ENCODE assay signal across 19 mouse cellular contexts in the genomic region with DNA sequence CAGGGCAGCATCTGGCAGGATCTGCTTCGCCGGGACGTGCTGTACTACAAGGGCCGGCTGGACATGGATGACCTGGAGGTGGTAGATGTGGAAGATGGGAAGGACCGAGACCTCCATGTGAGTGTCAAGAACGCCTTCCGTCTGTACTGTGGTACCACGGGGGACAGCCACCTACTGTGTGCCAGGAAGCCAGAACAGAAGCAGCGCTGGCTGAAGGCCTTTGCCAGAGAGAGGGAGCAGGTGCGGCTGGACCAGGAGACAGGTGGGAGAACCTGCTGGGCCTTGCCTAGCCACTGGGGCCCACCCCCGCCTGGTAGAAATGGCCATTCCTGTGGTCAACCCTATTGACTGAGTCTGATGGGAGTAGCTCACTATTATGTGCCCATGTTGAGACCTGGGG. TPM values are rescaled to one million over a fixed set of nuclear protein-coding genes. Genes with fewer than 3 reads are reported as not detected.
DNase-seq lines count a peak whose midpoint lies in the region; ATAC-seq and TF ChIP-seq lines count a peak whose summit lies in the region.
"Had no signal": no experiment of that assay in that cellular context is flagged by ENCODE, and none has a peak within 500 bp of the region (broad histone marks: within the 10 kb centered on the region; RNA-seq: fewer than 3 reads in every experiment).

No protein-coding gene starts in this region.

- ATAC-seq in forebrain, embryonic 12.5 days (ENCODE audit: low FRiP score), result no peak
- ATAC-seq in midbrain, postnatal 0 days (ENCODE audit: low FRiP score), result no peak
- no peak for ATAC-seq in midbrain, embryonic 16.5 days
- ATAC-seq: CD4-positive, CD25-positive, alpha-beta regulatory T cell, adult 4 months; forebrain, embryonic 15.5 days had no signal

- TF ChIP-seq CTCF in layer of hippocampus, adult 2 months (conservative IDR thresholded peaks at IDR 0.05), result no peak
- no peak for TF ChIP-seq CTCF in midbrain, postnatal 0 days (IDR thresholded peaks at IDR 0.05)

- H3K4me1 ChIP-seq in forebrain, embryonic 12.5 days, result peaks cover 14% of the 10 kb centered on the region
- peaks cover 16% of the 10 kb centered on the region for H3K4me1 ChIP-seq in forebrain, embryonic 10.5 days
- H3K4me1 ChIP-seq in midbrain, postnatal 0 days (ENCODE audit: insufficient read depth, low read length), result no peaks in the 10 kb centered on the region
- no peaks in the 10 kb centered on the region; the same call in 1 of the 2 replicates for H3K4me1 ChIP-seq in midbrain, embryonic 16.5 days (ENCODE audit: control insufficient read depth, insufficient read depth, low read length)

- no peak overlapping the region for H3K4me3 ChIP-seq in forebrain, embryonic 12.5 days (replicated peaks)
- H3K4me3 ChIP-seq in forebrain, embryonic 10.5 days, result no peak overlapping the region
- no peak overlapping the region for H3K4me3 ChIP-seq in layer of hippocampus, adult 2 months
- no peak overlapping the region for H3K4me3 ChIP-seq in midbrain, postnatal 0 days (ENCODE audit: low read depth, low read length)
- no peak overlapping the region for H3K4me3 ChIP-seq in midbrain, embryonic 16.5 days (ENCODE audit: low read depth, low read length)
- H3K4me3 ChIP-seq: embryonic facial prominence, embryonic 10.5 days; forebrain, embryonic 15.5 days; heart, embryonic 13.5 days; hindbrain, embryonic 15.5 days had no signal

- peaks cover 70% of the 10 kb centered on the region for H3K36me3 ChIP-seq in forebrain, embryonic 12.5 days (replicated peaks)
- peaks cover 74% of the 10 kb centered on the region for H3K36me3 ChIP-seq in forebrain, embryonic 10.5 days (replicated peaks)
- H3K36me3 ChIP-seq in midbrain, postnatal 0 days (ENCODE audit: insufficient read depth, low read length), result peaks cover 63% of the 10 kb centered on the region
- H3K36me3 ChIP-seq in midbrain, embryonic 16.5 days (ENCODE audit: control insufficient read depth, insufficient read depth, low read length), result peaks cover 47% of the 10 kb centered on the region

- no peaks in the 10 kb centered on the region for H3K9me3 ChIP-seq in forebrain, embryonic 12.5 days
- H3K9me3 ChIP-seq in forebrain, embryonic 10.5 days, result no peaks in the 10 kb centered on the region
- H3K9me3 ChIP-seq in midbrain, postnatal 0 days (ENCODE audit: low read length), result no peaks in the 10 kb centered on the region
- H3K9me3 ChIP-seq in midbrain, embryonic 16.5 days (replicated peaks; ENCODE audit: control insufficient read depth, low read length, poor library complexity, severe bottlenecking), result no peaks in the 10 kb centered on the region
- H3K9me3 ChIP-seq: embryonic facial prominence, embryonic 10.5 days; forebrain, embryonic 15.5 days; heart, embryonic 13.5 days; hindbrain, embryonic 15.5 days had no signal

- H3K27me3 ChIP-seq in forebrain, embryonic 12.5 days, result peaks cover 11% of the 10 kb centered on the region; the same call in 1 of the 2 replicates
- 0 out of 2 replicates have a peak, but pooled peaks cover 13% of the 10 kb centered on the region for H3K27me3 ChIP-seq in forebrain, embryonic 10.5 days (ENCODE audit: poor library complexity, severe bottlenecking)
- no peaks in the 10 kb centered on the region for H3K27me3 ChIP-seq in midbrain, postnatal 0 days (ENCODE audit: insufficient read depth, low read length)
- no peaks in the 10 kb centered on the region for H3K27me3 ChIP-seq in midbrain, embryonic 16.5 days (ENCODE audit: control insufficient read depth, insufficient read depth, low read depth, low read length)
- H3K27me3 ChIP-seq: forebrain, embryonic 15.5 days; hindbrain, embryonic 15.5 days had no signal

- no peak overlapping the region for H3K9ac ChIP-seq in forebrain, embryonic 12.5 days
- H3K9ac ChIP-seq in midbrain, postnatal 0 days (replicated peaks; ENCODE audit: low read length, poor library complexity, severe bottlenecking), result no peak overlapping the region
- H3K9ac ChIP-seq in midbrain, embryonic 16.5 days (ENCODE audit: low read depth, low read length), result no peak overlapping the region
- H3K9ac ChIP-seq: forebrain, embryonic 15.5 days; heart, embryonic 13.5 days; hindbrain, embryonic 15.5 days had no signal

- WGBS in forebrain, embryonic 12.5 days, result 92% methylated on average over 11 of the region's 11 CpGs
- WGBS in forebrain, embryonic 10.5 days, result 95% methylated on average over 11 of the region's 11 CpGs
- WGBS in midbrain, postnatal 0 days, result 90% methylated on average over 10 of the region's 11 CpGs
- WGBS in midbrain, embryonic 16.5 days, result 88% methylated on average over 11 of the region's 11 CpGs

- H3K4me2 ChIP-seq in forebrain, embryonic 12.5 days, result no peak overlapping the region
- no peak overlapping the region for H3K4me2 ChIP-seq in midbrain, postnatal 0 days (ENCODE audit: low read depth, low read length, poor library complexity, severe bottlenecking)
- H3K4me2 ChIP-seq in midbrain, embryonic 16.5 days (ENCODE audit: low read length), result no peak overlapping the region
- H3K4me2 ChIP-seq: forebrain, embryonic 15.5 days; heart, embryonic 13.5 days; hindbrain, embryonic 15.5 days had no signal

- peak; percentile 51 for DNase-seq in cerebellum, adult 11-12 months
- no peak for DNase-seq in cerebellum, adult 8-10 months
- DNase-seq in forebrain, embryonic 10.5 days (ENCODE audit: extremely low spot score, low spot score), result no peak
- DNase-seq in layer of hippocampus, adult 2 months (ENCODE audit: low spot score in 2 of 2), result no peak
- DNase-seq in layer of hippocampus, postnatal 10 days (ENCODE audit: low spot score in 2 of 2), result no peak
- DNase-seq in midbrain, postnatal 0 days (ENCODE audit: low spot score), result no peak
- DNase-seq: adrenal gland, adult 8-10 months; adrenal gland, postnatal 36 days; B cell, adult 2 months; gastrocnemius, postnatal 36 days; heart, adult 11 months; heart, postnatal 36 days had no signal

- peak overlapping the region; percentile 36; the same call in 1 of the 2 replicates for H3K27ac ChIP-seq in forebrain, embryonic 12.5 days
- no peak overlapping the region for H3K27ac ChIP-seq in forebrain, embryonic 10.5 days
- peak overlapping the region; percentile 75 for H3K27ac ChIP-seq in layer of hippocampus, adult 2 months
- H3K27ac ChIP-seq in midbrain, postnatal 0 days (ENCODE audit: low read depth, low read length), result 0 out of 2 replicates have a peak overlapping the region, but pooled peaks have one; percentile 7
- H3K27ac ChIP-seq in midbrain, embryonic 16.5 days (ENCODE audit: low read length), result no peak overlapping the region
- H3K27ac ChIP-seq: embryonic facial prominence, embryonic 10.5 days; forebrain, embryonic 15.5 days; heart, embryonic 13.5 days; hindbrain, embryonic 15.5 days had no signal

RNA-seq across cellular contexts. Expression of gene Fam168b, which starts 32.6 kb away (rescaled TPM):
- polyA plus RNA-seq in forebrain, embryonic 12.5 days (2016; fragmentation: Nextera tagmentation; extraction: Ambion mirVana), result 176 and 179 TPM in 2 replicates
- 112 and 118 TPM in 2 replicates for polyA plus RNA-seq in forebrain, embryonic 10.5 days (2016; fragmentation: Nextera tagmentation; extraction: Ambion mirVana)
- total RNA-seq in layer of hippocampus, adult 2 months (2021), result 100 to 1,000 TPM; 223 to 226 TPM
- 100 to 1,000 TPM; 203 to 226 TPM for total RNA-seq in layer of hippocampus, postnatal 10 days (2021)
- 319 and 542 TPM in 2 replicates for total RNA-seq in midbrain, postnatal 0 days (2014; rRNA removed)
- 94.3 and 95.9 TPM in 2 replicates for polyA plus RNA-seq in midbrain, postnatal 0 days (2015; fragmentation: Nextera tagmentation; extraction: Ambion mirVana)
- polyA plus RNA-seq in midbrain, embryonic 16.5 days (2015; fragmentation: Nextera tagmentation; extraction: Ambion mirVana), result 131 and 139 TPM in 2 replicates

RNA-seq across cellular contexts. Expression of gene Plekhb2, which starts 39.5 kb away (rescaled TPM):
- polyA plus RNA-seq in forebrain, embryonic 12.5 days (2016; fragmentation: Nextera tagmentation; extraction: Ambion mirVana), result 47.6 and 51.9 TPM in 2 replicates
- polyA plus RNA-seq in forebrain, embryonic 10.5 days (2016; fragmentation: Nextera tagmentation; extraction: Ambion mirVana), result 43.2 and 44.7 TPM in 2 replicates
- total RNA-seq in layer of hippocampus, adult 2 months (2021), result 100 to 1,000 TPM; 189 to 208 TPM
- total RNA-seq in layer of hippocampus, postnatal 10 days (2021), result 100 to 1,000 TPM; 185 to 198 TPM
- total RNA-seq in midbrain, postnatal 0 days (2014; rRNA removed), result 83.3 and 97.3 TPM in 2 replicates
- 85.1 and 93.1 TPM in 2 replicates for polyA plus RNA-seq in midbrain, postnatal 0 days (2015; fragmentation: Nextera tagmentation; extraction: Ambion mirVana)
- polyA plus RNA-seq in midbrain, embryonic 16.5 days (2015; fragmentation: Nextera tagmentation; extraction: Ambion mirVana), result 76.8 and 83.5 TPM in 2 replicates

Comparison
In these comparisons a context has a peak if more than half of its experiments do, and no peak if none do; other contexts are left out.
1. H3K27ac ChIP-seq: peak in forebrain, embryonic 12.5 days (single experiment), layer of hippocampus, adult 2 months (single experiment) and midbrain, postnatal 0 days (single experiment); none in forebrain, embryonic 10.5 days (single experiment) and midbrain, embryonic 16.5 days (single experiment).